Mouse (Mus musculus) neural tube, embryonic 15.5 days (tissue): Measurements from ENCODE around the gene Fancc. TPM values are rescaled to one million over a fixed set of nuclear protein-coding genes. Genes with fewer than 3 reads are reported as not detected.

Source experiments
- ATAC-seq: fragments of 200-750 bp; cut with Nextera tagmentation; 2 replicates; pipeline ENCODE4 v1.8.0; 2017; ENCODE audit warnings: mild to moderate bottlenecking, moderate TSS enrichment, moderate library complexity; ENCODE audit not compliant: low FRiP score
- H3K27ac ChIP-seq: fragments of 300-500 bp; sonication (generic); replicated peaks from 2 replicates; pipeline ENCODE4 v1.5.1; 2015; ENCODE audit warnings: mild to moderate bottlenecking, inconsistent platforms
- H3K27me3 ChIP-seq: fragments of 300-500 bp; sonication (generic); replicated peaks from 2 replicates; pipeline ENCODE4 v1.6.1; 2015; ENCODE audit warnings: inconsistent platforms
- H3K36me3 ChIP-seq: fragments of 300-500 bp; sonication (generic); 2 replicates; pipeline ENCODE4 v1.6.1; 2015; ENCODE audit warnings: inconsistent platforms
- H3K4me1 ChIP-seq: fragments of 300-500 bp; sonication (generic); 2 replicates; pipeline ENCODE4 v1.6.1; 2015; ENCODE audit warnings: inconsistent platforms
- H3K4me2 ChIP-seq: fragments of 300-500 bp; sonication (generic); 2 replicates; pipeline ENCODE4 v1.6.1; 2015; ENCODE audit warnings: inconsistent platforms, mild to moderate bottlenecking, moderate library complexity
- H3K4me3 ChIP-seq: fragments of 300-500 bp; sonication (generic); replicated peaks from 2 replicates; pipeline ENCODE4 v1.5.1; 2015; ENCODE audit warnings: mild to moderate bottlenecking, inconsistent platforms
- H3K9ac ChIP-seq: fragments of 300-500 bp; sonication (generic); replicated peaks from 2 replicates; pipeline ENCODE4 v1.6.1; 2015; ENCODE audit warnings: mild to moderate bottlenecking, inconsistent platforms
- H3K9me3 ChIP-seq: fragments of 300-500 bp; sonication (generic); replicated peaks from 2 replicates; pipeline ENCODE4 v1.6.1; 2016; ENCODE audit warnings: inconsistent platforms
- WGBS: fragments of 180-500 bp; shearing (Covaris S2); methylation state at CpG from one replicate; pipeline ENCODE4 v1.1.7; 2015; ENCODE audit warnings: mixed read lengths; 5-methylcytosine and 5-hydroxymethylcytosine counted together
- polyA plus RNA-seq: library from polyadenylated mRNA; unstranded; fragments of >200 nt; fragmentation: Nextera tagmentation; extraction: Ambion mirVana; gene quantifications from 2 replicates; pipeline ENCODE4 v1.2.1, GENCODE M21; 2015

Gene Fancc
- polyA plus RNA-seq, 1 experiment from 2014 or later, result 12.8 TPM

DNA sequence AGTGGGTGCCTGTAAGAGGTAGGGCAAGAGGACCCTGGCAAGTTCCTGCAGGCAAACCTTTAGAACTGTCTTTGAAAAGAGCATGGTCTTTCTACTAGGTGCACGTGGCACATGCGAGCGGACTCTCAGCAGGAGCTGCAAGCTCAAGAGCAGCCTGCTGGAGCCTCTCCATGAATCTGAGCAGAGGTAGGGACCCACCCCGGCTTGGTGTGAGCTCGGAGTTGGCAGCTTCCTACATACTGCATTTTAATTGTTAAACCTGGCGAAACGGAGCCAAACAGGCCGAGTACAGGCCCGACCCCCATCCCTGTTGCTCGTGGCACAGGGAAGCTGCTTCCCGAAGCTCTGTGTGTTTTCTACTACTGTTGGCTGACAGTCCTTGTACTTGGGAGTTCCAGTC lies 200.8 kb downstream of the Fancc start:
- peaks cover 19% of the 10 kb centered on the region for H3K4me1 ChIP-seq
- H3K9me3 ChIP-seq, result no peaks in the 10 kb centered on the region
- H3K36me3 ChIP-seq, result peaks cover 22% of the 10 kb centered on the region
- no peak overlapping the region for H3K27ac ChIP-seq
- no peak overlapping the region for H3K4me2 ChIP-seq
- H3K4me3 ChIP-seq, result no peak overlapping the region
- H3K27me3 ChIP-seq, result no peaks in the 10 kb centered on the region
- WGBS, result 86% methylated on average over 11 of the region's 11 CpGs
- no peak for ATAC-seq
- no peak overlapping the region for H3K9ac ChIP-seq

DNA sequence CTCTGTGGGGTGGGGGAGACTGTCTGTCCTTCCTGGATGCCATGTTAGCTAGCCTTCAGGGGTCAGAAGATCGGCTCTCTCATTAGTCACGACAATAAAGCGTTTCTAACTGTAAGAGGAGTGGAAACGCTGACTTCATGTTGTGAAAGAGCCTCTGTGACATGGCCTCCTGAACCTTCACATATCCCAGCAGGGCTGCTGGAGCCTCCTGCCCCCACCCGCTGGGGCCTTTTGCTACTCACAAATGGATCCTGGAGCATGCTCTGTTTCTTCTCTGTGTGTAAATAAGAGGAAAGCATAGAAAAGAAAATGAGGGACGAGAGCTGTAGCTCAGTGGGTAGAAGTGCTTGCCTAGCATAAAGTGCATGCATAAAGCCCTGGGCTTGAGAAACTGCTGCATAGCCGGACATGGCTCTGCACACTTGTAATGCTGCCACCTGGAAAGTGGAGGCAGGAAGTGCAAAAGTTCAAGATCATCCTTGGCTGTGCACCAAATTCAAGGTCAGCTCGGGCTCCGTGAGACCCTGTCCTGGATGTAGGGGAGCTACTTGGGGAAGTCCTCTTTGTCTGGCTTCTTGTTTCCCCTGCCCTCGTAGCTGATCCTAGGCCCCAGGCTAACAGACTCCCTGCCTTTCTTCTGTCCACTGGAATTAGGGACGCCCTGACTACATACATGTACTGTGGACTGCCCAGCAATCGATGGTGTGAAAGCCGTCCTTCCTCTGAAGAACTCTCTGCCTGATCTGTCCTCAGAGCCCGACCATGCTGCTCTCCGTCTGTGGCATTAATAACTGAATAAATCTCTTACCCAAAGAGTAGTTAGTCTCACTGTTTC lies 202.5 kb downstream of the Fancc start:
- ATAC-seq, result no peak
- Histone ChIP-seq H3K27ac (peak overlapping the region; percentile 38), H3K9me3 (no peaks in the 10 kb centered on the region), H3K27me3 (no peaks in the 10 kb centered on the region), H3K36me3 (peaks cover 21% of the 10 kb centered on the region), H3K9ac (no peak overlapping the region), H3K4me3 (no peak overlapping the region), H3K4me2 (no peak overlapping the region), H3K4me1 (peaks cover 23% of the 10 kb centered on the region)
- whole genome bisulfite sequencing, result 20% methylated on average over 15 of the region's 15 CpGs

DNA sequence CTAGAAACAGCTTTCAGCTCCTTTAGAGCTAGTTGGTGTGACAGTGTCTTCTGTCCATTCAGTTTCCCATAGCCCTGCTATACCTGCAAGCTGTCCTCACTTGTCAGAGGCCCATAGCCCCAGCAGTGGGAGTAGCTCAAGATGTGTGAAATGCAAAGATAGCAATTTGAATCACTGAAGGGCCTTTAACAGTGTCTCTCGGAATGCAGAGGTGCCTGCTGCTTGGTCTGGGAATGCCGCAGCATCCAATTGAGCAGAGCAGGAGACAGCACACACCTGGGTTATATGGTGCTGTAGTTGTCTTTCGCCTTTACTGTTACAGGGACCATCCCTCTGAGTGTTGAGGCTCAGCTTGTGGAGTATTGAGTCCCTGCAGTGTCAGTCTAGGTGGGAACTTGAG lies 203.4 kb downstream of the Fancc start:
- Histone ChIP-seq H3K4me1 (peaks cover 30% of the 10 kb centered on the region), H3K36me3 (peaks cover 14% of the 10 kb centered on the region), H3K9me3 (no peaks in the 10 kb centered on the region), H3K9ac (no peak overlapping the region), H3K4me3 (no peak overlapping the region), H3K4me2 (no peak overlapping the region), H3K27ac (peak overlapping the region; percentile 38), H3K27me3 (no peaks in the 10 kb centered on the region)
- no peak for ATAC-seq
- WGBS, result 41% methylated on average over 3 of the region's 3 CpGs

DNA sequence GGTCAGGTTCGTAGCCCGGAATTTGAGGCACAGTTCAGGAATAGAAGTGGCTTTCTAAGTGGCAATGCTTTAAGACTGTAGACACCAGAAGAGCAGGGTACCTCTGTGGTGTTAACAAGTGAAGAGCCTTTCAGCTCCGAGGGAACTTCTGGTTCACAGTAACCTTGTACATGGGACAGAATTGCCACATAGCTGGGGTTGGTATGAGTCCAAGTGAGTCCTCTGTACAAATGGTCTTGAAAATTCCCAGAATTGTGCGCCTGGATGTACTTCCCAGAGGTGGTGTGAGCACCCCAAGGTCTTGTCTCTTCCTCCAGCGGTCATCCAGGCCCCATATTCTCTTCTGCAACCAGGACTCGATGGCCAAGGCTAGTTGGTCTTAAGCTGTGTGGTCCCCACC lies 206.1 kb downstream of the Fancc start:
- Histone ChIP-seq H3K9ac (no peak overlapping the region), H3K27ac (no peak overlapping the region), H3K4me1 (peaks cover 33% of the 10 kb centered on the region), H3K27me3 (no peaks in the 10 kb centered on the region), H3K4me2 (no peak overlapping the region), H3K9me3 (no peaks in the 10 kb centered on the region), H3K4me3 (no peak overlapping the region), H3K36me3 (0 out of 2 replicates have a peak, but pooled peaks cover 9% of the 10 kb centered on the region)
- WGBS, result 96% methylated on average over 6 of the region's 6 CpGs
- ATAC-seq, result no peak

DNA sequence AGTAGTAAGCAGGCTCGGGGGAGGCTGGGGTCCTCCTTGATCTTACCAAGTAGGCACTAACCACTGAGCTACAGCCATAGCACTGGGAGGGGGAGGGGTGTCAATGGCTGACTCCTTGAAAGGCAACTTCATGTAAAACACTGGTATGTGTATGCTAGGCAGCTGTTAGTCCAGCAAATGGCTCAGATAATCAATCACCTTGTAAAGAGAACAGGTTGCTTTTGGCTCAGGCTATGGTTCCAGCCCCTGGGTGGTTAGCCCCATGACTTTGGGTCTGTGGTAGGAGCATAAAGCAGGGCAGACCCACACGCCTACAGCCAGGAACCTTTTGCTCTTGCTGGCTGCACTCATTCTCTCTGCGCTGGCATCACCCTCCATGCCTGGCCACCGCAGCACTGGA lies 207.0 kb downstream of the Fancc start:
- H3K4me1 ChIP-seq, result peaks cover 33% of the 10 kb centered on the region
- ATAC-seq, result no peak
- no peaks in the 10 kb centered on the region for H3K27me3 ChIP-seq
- no peak overlapping the region for H3K27ac ChIP-seq
- 0 out of 2 replicates have a peak, but pooled peaks cover 12% of the 10 kb centered on the region for H3K36me3 ChIP-seq
- H3K9me3 ChIP-seq, result no peaks in the 10 kb centered on the region
- no peak overlapping the region for H3K4me2 ChIP-seq
- H3K9ac ChIP-seq, result no peak overlapping the region
- no peak overlapping the region for H3K4me3 ChIP-seq
- 92% methylated on average over 4 of the region's 4 CpGs for WGBS

DNA sequence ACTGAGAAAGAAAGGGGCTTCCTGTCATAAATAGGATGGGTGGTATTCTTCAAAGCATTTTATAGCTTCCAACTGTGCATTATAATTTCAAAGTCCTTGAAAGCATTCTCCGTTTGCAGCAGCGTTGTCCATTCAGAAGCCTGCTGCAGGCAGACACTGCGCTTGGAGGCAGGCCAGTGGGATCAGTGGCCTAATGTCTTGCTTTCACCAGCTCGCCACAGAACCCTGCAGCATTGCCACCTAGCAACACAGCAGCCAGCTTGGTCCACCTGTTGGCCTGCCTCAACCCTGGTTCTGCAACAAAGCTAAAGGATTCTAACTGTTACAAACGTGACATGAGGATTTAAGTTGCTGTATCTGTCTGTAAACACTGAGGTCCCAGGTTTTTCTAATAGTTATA lies 207.4 kb downstream of the Fancc start:
- Histone ChIP-seq H3K4me1 (peaks cover 31% of the 10 kb centered on the region), H3K9me3 (no peaks in the 10 kb centered on the region), H3K27me3 (no peaks in the 10 kb centered on the region), H3K4me3 (no peak overlapping the region), H3K36me3 (0 out of 2 replicates have a peak, but pooled peaks cover 12% of the 10 kb centered on the region), H3K27ac (no peak overlapping the region), H3K9ac (no peak overlapping the region), H3K4me2 (no peak overlapping the region)
- ATAC-seq, result no peak
- WGBS, result 28% methylated on average over 5 of the region's 5 CpGs

DNA sequence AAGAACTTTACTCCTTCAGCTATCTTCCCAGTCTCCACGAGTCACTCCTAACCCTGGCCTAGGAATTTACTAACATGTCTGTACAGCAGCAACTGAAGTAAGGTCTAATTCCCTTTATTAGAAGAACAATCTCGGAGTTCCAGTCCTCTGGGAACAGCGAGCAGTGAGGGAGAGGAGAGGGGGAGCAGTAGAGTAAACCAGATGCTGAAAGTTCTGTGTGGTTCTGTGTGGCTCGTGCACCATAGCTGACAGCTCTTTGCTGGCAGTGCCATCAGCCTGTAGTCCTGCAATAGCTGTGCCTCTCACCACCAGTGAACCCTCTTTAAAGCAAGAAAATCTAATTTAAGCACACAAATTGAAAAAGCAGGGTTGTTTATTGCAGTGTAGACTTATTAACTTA lies 207.9 kb downstream of the Fancc start:
- Histone ChIP-seq H3K4me3 (no peak overlapping the region), H3K9ac (no peak overlapping the region), H3K9me3 (no peaks in the 10 kb centered on the region), H3K4me2 (no peak overlapping the region), H3K27ac (0 out of 2 replicates have a peak overlapping the region, but pooled peaks have one; percentile 0), H3K27me3 (no peaks in the 10 kb centered on the region), H3K36me3 (0 out of 2 replicates have a peak, but pooled peaks cover 12% of the 10 kb centered on the region), H3K4me1 (peaks cover 25% of the 10 kb centered on the region)
- WGBS, result 29% methylated on average over 4 of the region's 4 CpGs
- ATAC-seq, result peak; percentile 32; the same call in 1 of the 2 replicates

DNA sequence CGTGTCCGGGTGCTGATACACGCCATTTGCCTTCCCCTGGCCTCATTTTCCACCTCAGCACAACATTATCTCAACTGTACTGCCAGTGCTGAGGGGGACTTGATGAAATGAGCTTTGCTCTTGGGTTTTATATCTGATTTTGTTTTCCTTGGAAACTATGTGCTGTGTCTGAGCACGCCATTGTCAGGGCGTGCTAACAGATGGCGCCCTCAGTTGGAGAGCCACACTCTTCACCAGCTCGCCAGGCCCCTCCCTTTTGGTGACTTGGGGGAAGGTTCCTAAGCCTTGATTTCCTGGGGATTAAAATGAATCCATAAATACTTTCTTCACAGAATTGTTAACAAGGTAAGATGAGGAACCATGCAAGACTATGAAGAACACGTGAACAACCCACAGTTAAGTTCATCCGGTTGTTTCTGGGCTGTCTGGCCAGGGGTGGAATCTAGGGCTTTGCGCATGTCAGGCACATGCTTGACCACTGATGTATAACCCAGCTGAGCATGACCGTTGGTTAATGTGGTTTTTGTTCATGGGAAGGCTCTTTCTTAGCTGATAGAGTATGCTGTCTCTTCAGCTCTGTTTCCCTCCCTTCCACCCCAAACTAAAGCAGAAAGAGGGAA lies 210.5 kb downstream of the Fancc start:
- H3K9me3 ChIP-seq, result no peaks in the 10 kb centered on the region
- H3K9ac ChIP-seq, result no peak overlapping the region
- peaks cover 18% of the 10 kb centered on the region for H3K36me3 ChIP-seq
- no peak overlapping the region for H3K4me3 ChIP-seq
- H3K4me2 ChIP-seq, result no peak overlapping the region
- H3K27ac ChIP-seq, result no peak overlapping the region
- H3K4me1 ChIP-seq, result peaks cover 18% of the 10 kb centered on the region
- WGBS, result 75% methylated on average over 11 of the region's 11 CpGs
- no peaks in the 10 kb centered on the region for H3K27me3 ChIP-seq
- ATAC-seq, result no peak

DNA sequence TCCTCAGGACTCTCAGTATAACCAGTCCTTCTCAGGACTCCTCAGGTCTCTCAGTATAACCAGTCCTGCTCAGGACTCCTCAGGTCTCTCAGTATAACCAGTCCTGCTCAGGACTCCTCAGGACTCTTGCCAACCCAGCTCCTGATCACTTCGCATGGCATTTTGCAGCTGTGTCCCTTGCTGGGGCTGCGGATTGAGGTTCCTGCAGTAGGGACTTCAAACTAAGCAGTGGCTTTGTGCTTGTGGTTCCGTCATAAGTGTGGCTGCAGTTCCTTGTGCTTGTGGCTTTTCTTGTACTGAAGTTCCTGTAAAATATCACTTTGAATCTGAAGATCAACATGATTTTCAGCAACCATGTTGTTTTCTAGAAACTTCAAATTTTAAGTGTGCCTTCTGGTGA lies 212.3 kb downstream of the Fancc start:
- Histone ChIP-seq H3K4me3 (no peak overlapping the region), H3K9ac (no peak overlapping the region), H3K9me3 (no peaks in the 10 kb centered on the region), H3K4me1 (peaks cover 14% of the 10 kb centered on the region), H3K4me2 (no peak overlapping the region), H3K27me3 (no peaks in the 10 kb centered on the region), H3K36me3 (peaks cover 13% of the 10 kb centered on the region), H3K27ac (no peak overlapping the region)
- WGBS, result 95% methylated on average over 3 of the region's 3 CpGs
- no peak for ATAC-seq

DNA sequence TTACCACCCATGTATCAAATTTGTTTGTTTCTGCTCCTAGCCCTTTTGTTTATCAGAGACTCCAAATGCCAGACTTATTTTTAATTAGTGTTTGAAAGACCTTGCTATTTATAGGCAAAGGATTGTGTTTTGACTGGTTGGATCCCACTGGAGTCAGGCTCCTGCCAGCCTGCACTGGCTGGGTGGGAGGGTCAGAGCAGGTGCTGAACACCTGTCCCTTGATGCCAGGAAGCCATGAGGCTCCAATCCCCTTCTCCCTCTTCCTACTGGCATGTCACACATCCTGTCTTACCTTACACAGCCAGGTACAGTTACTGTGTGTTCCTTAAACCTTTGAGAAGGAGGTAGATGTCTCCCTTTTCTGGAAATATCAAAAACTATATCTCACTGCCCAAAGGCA lies 213.8 kb downstream of the Fancc start:
- peaks cover 13% of the 10 kb centered on the region for H3K36me3 ChIP-seq
- H3K9me3 ChIP-seq, result no peaks in the 10 kb centered on the region
- no peak overlapping the region for H3K9ac ChIP-seq
- H3K27ac ChIP-seq, result no peak overlapping the region
- no peak for ATAC-seq
- H3K4me3 ChIP-seq, result no peak overlapping the region
- H3K4me2 ChIP-seq, result no peak overlapping the region
- peaks cover 17% of the 10 kb centered on the region for H3K4me1 ChIP-seq
- no peaks in the 10 kb centered on the region for H3K27me3 ChIP-seq

DNA sequence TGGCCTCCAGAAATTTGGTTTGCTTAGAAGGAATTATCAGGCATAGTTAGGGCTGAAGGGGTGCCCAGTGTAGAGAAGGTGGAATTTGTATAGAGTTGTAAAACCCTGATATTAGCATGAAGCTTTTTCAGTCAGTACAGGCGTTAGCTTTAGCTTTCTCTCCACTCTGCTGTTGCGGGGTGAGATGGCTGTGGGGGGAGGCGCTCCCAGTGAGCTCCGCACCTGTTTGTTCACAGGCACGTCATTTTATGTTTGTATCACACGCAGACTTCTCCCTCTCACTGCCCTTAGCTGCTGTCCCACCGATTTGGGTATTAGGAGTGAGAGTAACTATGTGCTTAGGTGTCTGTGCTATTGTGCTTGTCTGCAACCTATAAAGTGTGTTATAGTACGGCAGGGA lies 215.9 kb downstream of the Fancc start:
- Histone ChIP-seq H3K9me3 (no peaks in the 10 kb centered on the region), H3K27me3 (no peaks in the 10 kb centered on the region), H3K9ac (no peak overlapping the region), H3K36me3 (peaks cover 10% of the 10 kb centered on the region), H3K27ac (no peak overlapping the region), H3K4me3 (no peak overlapping the region), H3K4me2 (no peak overlapping the region), H3K4me1 (peaks cover 23% of the 10 kb centered on the region)
- ATAC-seq, result 0 out of 2 replicates have a peak, but pooled peaks have one; percentile 4
- WGBS, result 68% methylated on average over 8 of the region's 8 CpGs

DNA sequence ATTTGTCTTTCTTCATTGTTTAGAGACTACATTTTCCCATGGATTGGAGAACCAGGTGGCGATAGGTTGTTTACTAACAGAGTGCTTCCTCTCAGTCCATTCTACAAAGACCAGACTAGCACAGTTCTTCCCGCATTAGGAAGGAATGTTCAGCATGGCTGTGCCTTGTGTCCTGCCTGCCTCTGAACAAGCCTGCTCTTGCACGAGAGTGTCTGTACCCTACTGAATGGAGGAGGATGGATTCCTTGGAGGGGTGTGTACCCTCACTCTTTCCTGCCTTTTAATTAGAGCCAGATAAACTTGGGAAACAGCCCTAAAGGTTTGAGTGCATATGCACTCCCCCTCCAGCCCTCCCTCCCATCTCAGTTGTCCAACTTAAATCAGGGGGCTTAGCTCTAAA lies 216.7 kb downstream of the Fancc start:
- 0 out of 2 replicates have a peak overlapping the region, but pooled peaks have one; percentile 20 for H3K4me2 ChIP-seq
- H3K27ac ChIP-seq, result no peak overlapping the region
- H3K36me3 ChIP-seq, result peaks cover 7% of the 10 kb centered on the region
- WGBS, result 43% methylated on average over 3 of the region's 3 CpGs
- no peaks in the 10 kb centered on the region for H3K27me3 ChIP-seq
- no peaks in the 10 kb centered on the region for H3K9me3 ChIP-seq
- ATAC-seq, result no peak
- no peak overlapping the region for H3K9ac ChIP-seq
- peaks cover 23% of the 10 kb centered on the region for H3K4me1 ChIP-seq
- H3K4me3 ChIP-seq, result no peak overlapping the region
